ENCODE assay signal across 15 mouse cellular contexts in genomic region chr4:142845066-142845696, GRCm38 (mm10).
DNase-seq lines count a peak whose midpoint lies in the region; ATAC-seq and TF ChIP-seq lines count a peak whose summit lies in the region.
"Had no signal": no experiment of that assay in that cellular context is flagged by ENCODE, and none has a peak within 500 bp of the region (broad histone marks: within the 10 kb centered on the region; RNA-seq: fewer than 3 reads in every experiment).

No protein-coding gene starts in this region.

- TF ChIP-seq EP300 in heart, adult 2 months (IDR thresholded peaks at IDR 0.05; ENCODE audit: insufficient read depth, low read depth, low read length), result no peak

- no peak overlapping the region for H3K4me3 ChIP-seq in heart, embryonic 16.5 days (ENCODE audit: low read length)
- H3K4me3 ChIP-seq in heart, adult 2 months, result no peak overlapping the region
- H3K4me3 ChIP-seq in lung, embryonic 14.5 days (ENCODE audit: low read depth, low read length), result no peak overlapping the region
- H3K4me3 ChIP-seq: limb, embryonic 12.5 days; midbrain, embryonic 12.5 days had no signal

- H3K27ac ChIP-seq in heart, embryonic 16.5 days (ENCODE audit: low read length), result 0 out of 2 replicates have a peak overlapping the region, but pooled peaks have one; percentile 39
- no peak overlapping the region for H3K27ac ChIP-seq in heart, adult 2 months
- no peak overlapping the region for H3K27ac ChIP-seq in lung, embryonic 14.5 days (ENCODE audit: low read depth)
- H3K27ac ChIP-seq: hindbrain, embryonic 14.5 days; limb, embryonic 12.5 days; midbrain, embryonic 12.5 days had no signal

- intact Hi-C loops in heart, adult 2 months (cut with DNase I), result loop anchor here (10.0 kb wide), 1 partner anchor 90 kb away; no protein-coding TSS in a partner anchor

- TF ChIP-seq CTCF in heart, adult 2 months (IDR thresholded peaks at IDR 0.05), result no peak
- no peak for TF ChIP-seq CTCF in lung, embryonic 14.5 days (IDR thresholded peaks at IDR 0.05; ENCODE audit: low read depth)

- TF ChIP-seq POLR2A in heart, adult 2 months (IDR thresholded peaks at IDR 0.05; ENCODE audit: insufficient read depth, low read depth, low read length), result no peak

- H3K9me3 ChIP-seq in heart, embryonic 16.5 days (replicated peaks; ENCODE audit: control insufficient read depth, low read length), result no peaks in the 10 kb centered on the region
- H3K9me3 ChIP-seq in lung, embryonic 14.5 days (ENCODE audit: low read depth, low read length), result no peaks in the 10 kb centered on the region
- H3K9me3 ChIP-seq: limb, embryonic 12.5 days; midbrain, embryonic 12.5 days had no signal

- WGBS in heart, embryonic 16.5 days, result 43% methylated on average over 6 of the region's 6 CpGs
- WGBS in heart, adult 2 months, result 35% methylated on average over 6 of the region's 6 CpGs
- 34% methylated on average over 6 of the region's 6 CpGs for WGBS in lung, embryonic 14.5 days

- no peak for DNase-seq in heart, adult 2 months
- peak; percentile 83 for DNase-seq in lung, embryonic 14.5 days
- no peak for DNase-seq in lung, adult 18-20 months
- DNase-seq in ES-CJ7 (ENCODE audit: low read depth, low spot score) (peak; percentile 9), R1 (ENCODE audit: low read depth, low spot score) (peak; percentile 47)
- DNase-seq: adrenal gland, adult 2 months; cerebellum, adult 9-10 months; liver, postnatal 0 days; thymus, postnatal 14 days had no signal

- H3K4me1 ChIP-seq in heart, embryonic 16.5 days (ENCODE audit: control insufficient read depth, insufficient read depth, low read length), result no peaks in the 10 kb centered on the region
- H3K4me1 ChIP-seq in heart, adult 2 months (ENCODE audit: control insufficient read depth, insufficient read depth, low read length), result no peaks in the 10 kb centered on the region; the same call in 1 of the 2 replicates
- no peaks in the 10 kb centered on the region; the same call in 1 of the 2 replicates for H3K4me1 ChIP-seq in lung, embryonic 14.5 days (ENCODE audit: insufficient read depth)
- H3K4me1 ChIP-seq: limb, embryonic 12.5 days; midbrain, embryonic 12.5 days had no signal

- peak; percentile 37; the same call in 1 of the 2 replicates for ATAC-seq in heart, embryonic 16.5 days (replicated peaks; ENCODE audit: extremely low read depth, insufficient read depth, low FRiP score)
- peak; percentile 56; the same call in 1 of the 2 replicates for ATAC-seq in lung, embryonic 14.5 days (ENCODE audit: insufficient read depth)
- ATAC-seq in activated CD4-positive, CD25-positive, alpha-beta regulatory T cell, adult 4 months, result no peak
- ATAC-seq: CD4-positive, CD25-positive, alpha-beta regulatory T cell, adult 4 months; liver, postnatal 0 days had no signal

- no peaks in the 10 kb centered on the region for H3K27me3 ChIP-seq in heart, embryonic 16.5 days (ENCODE audit: control insufficient read depth, insufficient read depth, low read length)
- no peaks in the 10 kb centered on the region for H3K27me3 ChIP-seq in heart, adult 2 months (ENCODE audit: control insufficient read depth, insufficient read depth, low read length)
- H3K27me3 ChIP-seq in lung, embryonic 14.5 days (ENCODE audit: insufficient read depth, low read length), result no peaks in the 10 kb centered on the region
- H3K27me3 ChIP-seq: limb, embryonic 12.5 days; midbrain, embryonic 12.5 days had no signal

- H3K4me2 ChIP-seq in heart, embryonic 16.5 days (ENCODE audit: low read depth, low read length), result no peak overlapping the region
- no peak overlapping the region; the same call in 1 of the 2 replicates for H3K4me2 ChIP-seq in lung, embryonic 14.5 days
- H3K4me2 ChIP-seq: hindbrain, embryonic 14.5 days; limb, embryonic 12.5 days; midbrain, embryonic 12.5 days had no signal

- H3K36me3 ChIP-seq in heart, embryonic 16.5 days (ENCODE audit: control insufficient read depth, insufficient read depth), result no peaks in the 10 kb centered on the region
- H3K36me3 ChIP-seq in heart, adult 2 months (ENCODE audit: control insufficient read depth, insufficient read depth, low read length), result no peaks in the 10 kb centered on the region
- no peaks in the 10 kb centered on the region for H3K36me3 ChIP-seq in lung, embryonic 14.5 days (ENCODE audit: insufficient read depth)
- H3K36me3 ChIP-seq: limb, embryonic 12.5 days; midbrain, embryonic 12.5 days had no signal

- H3K79me2 ChIP-seq in heart, adult 2 months (replicated peaks; ENCODE audit: control insufficient read depth, insufficient read depth, low read length), result no peaks in the 10 kb centered on the region

- no peak overlapping the region for H3K9ac ChIP-seq in heart, embryonic 16.5 days (ENCODE audit: low read length)
- H3K9ac ChIP-seq in heart, adult 2 months (ENCODE audit: low read depth, low read length), result no peak overlapping the region
- H3K9ac ChIP-seq in lung, embryonic 14.5 days, result no peak overlapping the region
- H3K9ac ChIP-seq: hindbrain, embryonic 14.5 days; limb, embryonic 12.5 days; liver, postnatal 0 days; midbrain, embryonic 12.5 days had no signal

Comparison
In these comparisons a context has a peak if more than half of its experiments do, and no peak if none do; other contexts are left out.
1. DNase-seq: peak in lung, embryonic 14.5 days (single experiment), ES-CJ7 (single experiment) and R1 (single experiment); none in heart, adult 2 months (0 of 2) and lung, adult 18-20 months (0 of 2).